Mouse (Mus musculus): ENCODE measurements around the gene Pde4d. TPM values are rescaled to one million over a fixed set of nuclear protein-coding genes. Genes with fewer than 3 reads are reported as not detected.

The Pde4d gene
- polyA plus RNA-seq, 1 experiment from 2014 or later: 27.9 TPM

- Histone ChIP-seq H3K36me3 (ENCODE audit: control insufficient read depth, insufficient read depth) (no peaks in the 10 kb centered on the region), H3K4me3 (ENCODE audit: low read length) (no peak overlapping the region), H3K27me3 (ENCODE audit: control insufficient read depth, insufficient read depth, low read length) (no peaks in the 10 kb centered on the region), H3K4me1 (ENCODE audit: control insufficient read depth, insufficient read depth, low read length) (no peaks in the 10 kb centered on the region), H3K9me3 (replicated peaks; ENCODE audit: control insufficient read depth, low read length) (no peaks in the 10 kb centered on the region), H3K4me2 (ENCODE audit: low read depth, low read length) (no peak overlapping the region), H3K9ac (ENCODE audit: low read length) (no peak overlapping the region), H3K27ac (ENCODE audit: low read length) (no peak overlapping the region)
- no peak for ATAC-seq (replicated peaks; ENCODE audit: extremely low read depth, insufficient read depth, low FRiP score)
- 72% methylated on average over 6 of the region's 6 CpGs for whole genome bisulfite sequencing
These were observed 87.2 kb downstream of the Pde4d start for GRCm38 (mm10) chr13:108536951-108537350.

- no peak overlapping the region for H3K4me2 ChIP-seq (ENCODE audit: low read depth, low read length)
- 79% methylated on average over 1 of the region's 1 CpGs for WGBS
- no peaks in the 10 kb centered on the region for H3K27me3 ChIP-seq (ENCODE audit: control insufficient read depth, insufficient read depth, low read length)
- H3K9me3 ChIP-seq (replicated peaks; ENCODE audit: control insufficient read depth, low read length): no peaks in the 10 kb centered on the region
- H3K27ac ChIP-seq (ENCODE audit: low read length): no peak overlapping the region
- no peaks in the 10 kb centered on the region for H3K4me1 ChIP-seq (ENCODE audit: control insufficient read depth, insufficient read depth, low read length)
- ATAC-seq (replicated peaks; ENCODE audit: extremely low read depth, insufficient read depth, low FRiP score): no peak
- H3K9ac ChIP-seq (ENCODE audit: low read length): no peak overlapping the region
- no peaks in the 10 kb centered on the region for H3K36me3 ChIP-seq (ENCODE audit: control insufficient read depth, insufficient read depth)
- no peak overlapping the region for H3K4me3 ChIP-seq (ENCODE audit: low read length)
These were observed 89.1 kb downstream of the Pde4d start for GRCm38 (mm10) chr13:108538760-108539369.

- H3K27me3 ChIP-seq (ENCODE audit: control insufficient read depth, insufficient read depth, low read length): no peaks in the 10 kb centered on the region
- ATAC-seq (replicated peaks; ENCODE audit: extremely low read depth, insufficient read depth, low FRiP score): no peak
- H3K4me3 ChIP-seq (ENCODE audit: low read length): no peak overlapping the region
- H3K9ac ChIP-seq (ENCODE audit: low read length): no peak overlapping the region
- H3K36me3 ChIP-seq (ENCODE audit: control insufficient read depth, insufficient read depth): no peaks in the 10 kb centered on the region
- H3K27ac ChIP-seq (ENCODE audit: low read length): no peak overlapping the region
- no peaks in the 10 kb centered on the region for H3K9me3 ChIP-seq (replicated peaks; ENCODE audit: control insufficient read depth, low read length)
- WGBS: 87% methylated on average over 3 of the region's 3 CpGs
- no peak overlapping the region for H3K4me2 ChIP-seq (ENCODE audit: low read depth, low read length)
- H3K4me1 ChIP-seq (ENCODE audit: control insufficient read depth, insufficient read depth, low read length): no peaks in the 10 kb centered on the region
These were observed 91.7 kb downstream of the Pde4d start for GRCm38 (mm10) chr13:108541488-108541887.

GRCm38 (mm10) chr13:108542342-108542761 is 92.6 kb downstream of the Pde4d start:
- H3K27me3 ChIP-seq (ENCODE audit: control insufficient read depth, insufficient read depth, low read length): no peaks in the 10 kb centered on the region
- 60% methylated on average over 5 of the region's 5 CpGs for WGBS
- no peak for ATAC-seq (replicated peaks; ENCODE audit: extremely low read depth, insufficient read depth, low FRiP score)
- H3K4me2 ChIP-seq (ENCODE audit: low read depth, low read length): no peak overlapping the region
- H3K9ac ChIP-seq (ENCODE audit: low read length): no peak overlapping the region
- H3K4me3 ChIP-seq (ENCODE audit: low read length): no peak overlapping the region
- H3K4me1 ChIP-seq (ENCODE audit: control insufficient read depth, insufficient read depth, low read length): no peaks in the 10 kb centered on the region
- peak overlapping the region; percentile 51; the same call in 1 of the 2 replicates for H3K27ac ChIP-seq (ENCODE audit: low read length)
- no peaks in the 10 kb centered on the region for H3K36me3 ChIP-seq (ENCODE audit: control insufficient read depth, insufficient read depth)
- H3K9me3 ChIP-seq (replicated peaks; ENCODE audit: control insufficient read depth, low read length): no peaks in the 10 kb centered on the region

- Histone ChIP-seq H3K4me3 (ENCODE audit: low read length) (no peak overlapping the region), H3K4me2 (ENCODE audit: low read depth, low read length) (no peak overlapping the region), H3K27ac (ENCODE audit: low read length) (no peak overlapping the region), H3K9me3 (replicated peaks; ENCODE audit: control insufficient read depth, low read length) (no peaks in the 10 kb centered on the region), H3K27me3 (ENCODE audit: control insufficient read depth, insufficient read depth, low read length) (no peaks in the 10 kb centered on the region), H3K4me1 (ENCODE audit: control insufficient read depth, insufficient read depth, low read length) (no peaks in the 10 kb centered on the region), H3K9ac (ENCODE audit: low read length) (no peak overlapping the region), H3K36me3 (ENCODE audit: control insufficient read depth, insufficient read depth) (no peaks in the 10 kb centered on the region)
- ATAC-seq (replicated peaks; ENCODE audit: extremely low read depth, insufficient read depth, low FRiP score): no peak
- 74% methylated on average over 5 of the region's 5 CpGs for WGBS
These were observed 102.5 kb downstream of the Pde4d start for GRCm38 (mm10) chr13:108552288-108552687.

- ATAC-seq (replicated peaks; ENCODE audit: extremely low read depth, insufficient read depth, low FRiP score): no peak
- WGBS: 63% methylated on average over 5 of the region's 5 CpGs
These were observed 103.2 kb downstream of the Pde4d start for GRCm38 (mm10) chr13:108552995-108553394.

GRCm38 (mm10) chr13:108554901-108555300 is 105.2 kb downstream of the Pde4d start:
- Histone ChIP-seq H3K9me3 (replicated peaks; ENCODE audit: control insufficient read depth, low read length) (no peaks in the 10 kb centered on the region), H3K4me1 (ENCODE audit: control insufficient read depth, insufficient read depth, low read length) (no peaks in the 10 kb centered on the region), H3K9ac (ENCODE audit: low read length) (no peak overlapping the region), H3K27ac (ENCODE audit: low read length) (no peak overlapping the region), H3K27me3 (ENCODE audit: control insufficient read depth, insufficient read depth, low read length) (no peaks in the 10 kb centered on the region), H3K36me3 (ENCODE audit: control insufficient read depth, insufficient read depth) (no peaks in the 10 kb centered on the region), H3K4me3 (ENCODE audit: low read length) (no peak overlapping the region), H3K4me2 (ENCODE audit: low read depth, low read length) (no peak overlapping the region)
- no peak for ATAC-seq (replicated peaks; ENCODE audit: extremely low read depth, insufficient read depth, low FRiP score)

More at GRCm38 (mm10) chr13:108552995-108553394, 103.2 kb downstream of the Pde4d start:
- H3K4me1 ChIP-seq (ENCODE audit: control insufficient read depth, insufficient read depth, low read length): no peaks in the 10 kb centered on the region
- no peaks in the 10 kb centered on the region for H3K9me3 ChIP-seq (replicated peaks; ENCODE audit: control insufficient read depth, low read length)
- no peak overlapping the region for H3K27ac ChIP-seq (ENCODE audit: low read length)
- H3K36me3 ChIP-seq (ENCODE audit: control insufficient read depth, insufficient read depth): no peaks in the 10 kb centered on the region
- no peaks in the 10 kb centered on the region for H3K27me3 ChIP-seq (ENCODE audit: control insufficient read depth, insufficient read depth, low read length)
- no peak overlapping the region for H3K4me2 ChIP-seq (ENCODE audit: low read depth, low read length)
- H3K4me3 ChIP-seq (ENCODE audit: low read length): no peak overlapping the region
- H3K9ac ChIP-seq (ENCODE audit: low read length): no peak overlapping the region

GRCm38 (mm10) chr13:108596938-108597337 is 147.2 kb downstream of the Pde4d start:
- Histone ChIP-seq H3K4me3 (ENCODE audit: low read length) (no peak overlapping the region), H3K27me3 (ENCODE audit: control insufficient read depth, insufficient read depth, low read length) (no peaks in the 10 kb centered on the region), H3K9ac (ENCODE audit: low read length) (no peak overlapping the region), H3K9me3 (replicated peaks; ENCODE audit: control insufficient read depth, low read length) (no peaks in the 10 kb centered on the region), H3K36me3 (ENCODE audit: control insufficient read depth, insufficient read depth) (no peaks in the 10 kb centered on the region), H3K4me1 (ENCODE audit: control insufficient read depth, insufficient read depth, low read length) (0 out of 2 replicates have a peak, but pooled peaks cover 5% of the 10 kb centered on the region), H3K27ac (ENCODE audit: low read length) (no peak overlapping the region), H3K4me2 (ENCODE audit: low read depth, low read length) (no peak overlapping the region)
- WGBS: 58% methylated on average over 3 of the region's 3 CpGs
- no peak for ATAC-seq (replicated peaks; ENCODE audit: extremely low read depth, insufficient read depth, low FRiP score)

GRCm38 (mm10) chr13:108598673-108599072 is 148.9 kb downstream of the Pde4d start:
- 56% methylated on average over 3 of the region's 3 CpGs for WGBS
- Histone ChIP-seq H3K9ac (ENCODE audit: low read length) (no peak overlapping the region), H3K4me3 (ENCODE audit: low read length) (no peak overlapping the region), H3K27ac (ENCODE audit: low read length) (no peak overlapping the region), H3K27me3 (ENCODE audit: control insufficient read depth, insufficient read depth, low read length) (no peaks in the 10 kb centered on the region), H3K9me3 (replicated peaks; ENCODE audit: control insufficient read depth, low read length) (no peaks in the 10 kb centered on the region), H3K4me1 (ENCODE audit: control insufficient read depth, insufficient read depth, low read length) (0 out of 2 replicates have a peak, but pooled peaks cover 5% of the 10 kb centered on the region), H3K36me3 (ENCODE audit: control insufficient read depth, insufficient read depth) (no peaks in the 10 kb centered on the region), H3K4me2 (ENCODE audit: low read depth, low read length) (no peak overlapping the region)
- ATAC-seq (replicated peaks; ENCODE audit: extremely low read depth, insufficient read depth, low FRiP score): no peak
